Mouse (Mus musculus): ENCODE measurements around the gene Cecr2.

Cecr2 gene

DNA sequence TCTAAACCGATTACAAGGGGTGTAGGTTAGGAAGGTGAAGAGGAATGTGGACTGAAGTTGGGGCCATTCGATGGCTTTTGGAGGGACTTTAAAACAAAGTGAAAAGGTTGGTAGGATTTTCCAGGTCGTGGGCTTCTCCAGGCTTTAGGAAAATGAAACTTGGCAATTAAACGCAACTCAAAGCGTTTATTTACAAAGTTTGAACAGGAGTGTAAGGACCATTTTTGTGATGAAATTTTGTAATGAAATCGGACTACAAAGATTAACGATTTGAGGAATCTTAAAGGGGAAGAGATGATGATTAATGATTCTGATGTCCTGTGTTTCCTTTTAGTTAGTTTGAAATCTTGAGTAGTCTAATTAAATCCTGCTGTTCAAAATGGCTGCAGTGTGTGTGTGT lies 1.7 kb downstream of the Cecr2 start:
- DNase-seq, result no peak

- peak; percentile 37 to 45 for DNase-seq
Observed at GRCm38 (mm10) chr6:120674121-120674520, 8.0 kb downstream of the Cecr2 start.

- peak in 1 of 2 experiments; percentile 16 for DNase-seq
Observed at GRCm38 (mm10) chr6:120674881-120675280, 8.7 kb downstream of the Cecr2 start.

DNA sequence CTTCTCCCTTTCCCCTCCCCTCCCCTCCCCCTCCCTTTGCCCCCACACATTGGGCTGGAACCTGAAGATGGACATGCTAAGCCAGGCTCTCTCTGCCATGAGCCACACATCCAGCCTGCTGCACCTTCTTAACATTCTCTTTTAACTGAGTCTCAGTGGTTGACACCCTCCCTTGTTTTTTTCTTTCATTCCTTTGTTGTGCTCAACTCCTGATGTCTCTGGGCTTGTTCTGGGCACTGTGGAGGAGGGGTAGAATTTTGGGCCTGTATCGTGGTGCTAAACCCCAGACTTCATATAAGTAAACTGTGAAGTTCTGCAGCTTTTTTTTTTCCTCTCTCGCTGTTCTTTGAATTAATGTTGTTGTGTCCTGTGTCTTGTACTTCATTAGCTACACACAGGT lies 9.8 kb downstream of the Cecr2 start:
- DNase-seq, result no peak

- DNase-seq, result no peak
Observed at GRCm38 (mm10) chr6:120683351-120683750, 17.2 kb downstream of the Cecr2 start.

GRCm38 (mm10) chr6:120684750-120685149 lies 18.6 kb downstream of the Cecr2 start:
- no peak for DNase-seq

GRCm38 (mm10) chr6:120686872-120687650 lies 20.9 kb downstream of the Cecr2 start:
- no peak for DNase-seq

- no peak for DNase-seq
Observed at GRCm38 (mm10) chr6:120700221-120700620, 34.1 kb downstream of the Cecr2 start.

GRCm38 (mm10) chr6:120704376-120704775 lies 38.2 kb downstream of the Cecr2 start:
- DNase-seq, result no peak

GRCm38 (mm10) chr6:120708759-120709158 lies 42.6 kb downstream of the Cecr2 start:
- DNase-seq, result no peak

GRCm38 (mm10) chr6:120714806-120715205 lies 48.6 kb downstream of the Cecr2 start:
- DNase-seq, result no peak

GRCm38 (mm10) chr6:120715227-120715626 lies 49.1 kb downstream of the Cecr2 start:
- no peak for DNase-seq

- no peak for DNase-seq
Observed at GRCm38 (mm10) chr6:120715851-120716250, 49.7 kb downstream of the Cecr2 start.

- no peak for DNase-seq
Observed at GRCm38 (mm10) chr6:120716531-120716984, 50.4 kb downstream of the Cecr2 start.

DNA sequence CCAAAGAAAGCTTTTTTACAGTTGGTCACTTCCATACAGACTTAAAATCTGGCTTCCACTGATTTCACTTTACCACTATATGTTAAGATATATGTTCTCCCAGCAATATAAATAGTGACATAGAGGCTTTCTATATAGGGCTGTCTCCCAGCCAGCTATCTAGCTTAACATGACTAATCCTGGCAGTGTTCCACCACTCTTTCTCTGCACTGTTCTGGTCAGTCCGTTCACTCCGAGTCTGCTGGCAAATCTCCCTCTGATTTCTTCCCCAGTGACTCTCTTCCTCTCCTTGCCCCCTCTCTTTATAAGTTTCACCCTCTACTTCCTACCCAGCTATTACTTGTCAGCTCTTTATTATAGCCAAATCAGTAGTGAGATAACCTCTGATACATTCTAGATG lies 59.8 kb downstream of the Cecr2 start:
- no peak for DNase-seq

DNA sequence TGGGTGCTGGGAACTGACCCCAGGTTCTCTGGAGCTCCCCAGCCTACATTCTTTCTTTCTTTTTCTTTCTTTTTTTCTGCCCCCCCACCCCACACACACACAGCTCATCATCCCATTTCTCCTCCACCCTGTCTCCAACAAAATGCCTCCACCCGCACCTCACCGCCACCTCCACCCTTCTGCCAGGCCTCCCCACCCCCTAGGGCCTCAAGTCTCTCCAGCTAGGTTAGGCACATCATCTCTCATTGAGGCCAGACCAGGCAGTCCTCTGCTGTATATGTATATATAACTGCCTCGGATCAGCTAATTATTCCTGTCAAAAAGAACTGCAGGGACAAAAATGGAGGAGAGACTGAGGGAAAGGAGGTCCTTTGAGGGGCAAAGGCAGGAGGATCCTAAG lies 69.8 kb downstream of the Cecr2 start:
- DNase-seq, result no peak

- peak in 1 of 2 experiments; percentile 34 for DNase-seq
Observed at GRCm38 (mm10) chr6:120736566-120736965, 70.4 kb downstream of the Cecr2 start.

DNA sequence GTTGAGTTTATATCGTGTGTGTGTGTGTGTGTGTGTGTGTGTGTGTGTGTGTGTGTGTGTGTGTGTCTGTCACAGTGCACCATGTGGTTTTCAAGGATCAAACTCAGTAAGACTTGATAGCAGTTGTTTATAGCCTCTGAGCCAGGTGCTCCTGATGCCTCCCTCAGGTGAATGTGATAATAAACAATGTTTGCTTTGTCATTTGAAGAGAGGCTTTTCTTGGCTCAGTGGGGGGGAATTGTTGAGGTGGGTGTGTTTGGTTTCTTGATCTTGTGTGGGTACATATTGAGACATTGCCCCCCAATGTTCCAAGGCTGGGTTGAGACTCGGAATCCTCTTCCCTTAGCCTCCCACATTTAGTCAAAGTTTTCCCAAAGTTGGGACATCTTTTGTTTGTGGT lies 77.0 kb downstream of the Cecr2 start:
- DNase-seq, result no peak

- peak; percentile 19 to 53 for DNase-seq
Observed at GRCm38 (mm10) chr6:120744266-120744665, 78.1 kb downstream of the Cecr2 start.

DNA sequence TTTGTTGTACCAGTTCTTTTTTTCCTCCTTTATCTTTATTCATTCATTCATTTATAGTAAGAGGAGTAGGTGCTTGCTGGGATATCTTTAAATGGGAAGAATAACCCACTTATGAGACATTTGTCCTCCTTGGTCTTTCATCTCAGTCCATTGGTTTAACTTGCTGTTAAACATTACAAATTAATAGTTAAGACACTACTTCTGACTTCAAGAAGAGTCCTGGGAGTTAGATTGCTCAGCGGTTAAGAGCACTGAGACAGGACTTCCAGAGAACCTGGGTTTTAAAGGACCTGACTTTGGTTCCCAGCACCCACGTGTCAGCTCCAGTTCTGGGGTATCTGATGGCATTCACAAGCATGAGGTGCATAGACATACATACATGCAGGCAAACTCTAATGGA lies 80.2 kb downstream of the Cecr2 start:
- no peak for DNase-seq

DNA sequence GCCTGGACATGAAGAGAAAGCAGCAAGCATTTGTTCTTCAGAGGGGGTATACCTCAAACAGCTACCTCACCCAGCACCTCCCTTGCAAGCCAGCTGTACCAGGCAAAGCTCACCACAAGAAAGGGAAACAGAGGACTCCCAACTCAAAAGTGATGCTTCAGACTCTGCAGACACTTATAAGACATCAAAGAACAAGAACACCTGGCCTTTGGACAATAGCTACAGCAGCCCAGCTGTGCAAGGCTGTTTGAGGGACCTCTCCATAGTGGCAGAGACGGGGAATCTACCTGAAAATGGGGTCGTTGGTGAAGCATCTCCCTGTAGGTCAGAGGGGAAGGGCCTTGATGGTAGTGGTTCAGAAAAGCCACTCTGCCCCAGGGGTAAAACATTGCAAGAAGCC lies 95.0 kb downstream of the Cecr2 start:
- no peak for DNase-seq

GRCm38 (mm10) chr6:120769972-120770371 lies 103.8 kb downstream of the Cecr2 start:
- no peak for DNase-seq

- no peak for DNase-seq
Observed at GRCm38 (mm10) chr6:120771366-120771765, 105.2 kb downstream of the Cecr2 start.

GRCm38 (mm10) chr6:120772025-120772424 lies 105.9 kb downstream of the Cecr2 start:
- no peak for DNase-seq

DNA sequence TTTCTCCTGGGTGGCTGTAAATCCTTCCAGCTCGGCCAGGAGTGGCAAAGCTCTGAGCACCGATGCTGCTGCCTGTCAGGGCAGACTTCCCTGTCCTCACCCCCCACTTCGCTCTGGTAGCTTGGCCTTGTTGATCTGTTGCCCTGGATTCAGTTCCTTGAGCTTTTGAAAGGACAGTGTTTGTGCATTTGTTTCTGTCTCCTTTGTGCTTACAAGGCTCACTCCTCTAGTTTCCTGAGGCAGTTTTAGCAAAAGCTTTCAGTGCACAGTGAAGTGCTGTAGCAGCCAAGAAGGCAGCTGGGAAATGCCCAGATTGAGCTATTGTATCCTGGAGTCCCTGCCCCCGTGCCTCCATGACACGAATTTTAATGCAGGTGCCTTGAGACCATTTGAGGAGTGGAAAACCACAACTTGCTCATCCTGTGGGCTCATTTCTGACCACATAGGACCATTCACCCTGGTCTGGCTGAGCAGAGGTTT lies 107.0 kb downstream of the Cecr2 start, which contains the start of gene Slc25a18:
Gene Slc25a18, plus strand, starts transcription at position 430 of the 480 bp plus-strand sequence.
- DNase-seq, result no peak

Measured in kidney, postnatal 25 days (tissue).